Mouse (Mus musculus): ENCODE data around the gene 4930502E18Rik. TPM values are rescaled to one million over a fixed set of nuclear protein-coding genes. Genes with fewer than 3 reads are reported as not detected.
"Not testable (repeated sequence)": the region's sequence is repeated elsewhere in the genome, so short reads cannot be mapped to it uniquely, and the experiment has no call there.

4930502E18Rik gene
- 0.47 and 0.48 TPM in 2 replicates for polyA plus RNA-seq (2014; fragmentation: Nextera tagmentation; extraction: Ambion mirVana)

DNA sequence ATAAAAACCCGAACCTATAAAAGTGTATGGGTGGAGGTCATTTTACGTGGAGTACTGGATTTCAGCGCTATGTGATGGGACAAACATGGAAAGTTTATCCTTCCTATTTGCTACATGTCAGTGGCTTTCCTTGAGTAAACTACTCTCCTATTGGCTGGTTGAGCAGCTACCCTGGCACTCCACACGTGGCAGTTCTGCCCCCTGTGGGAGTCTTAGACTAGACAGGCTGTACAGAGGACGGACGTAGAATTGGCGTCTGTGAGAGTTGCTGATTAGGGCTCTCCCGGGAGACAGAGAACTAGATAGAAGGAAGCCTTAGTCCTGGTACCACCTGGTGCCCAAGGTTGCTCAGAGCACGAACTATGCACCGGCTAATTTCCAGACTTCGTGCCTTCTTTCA lies at the start of gene 4930502E18Rik:
4930502E18Rik (plus strand) TSS at position 231 of the 400 bp plus-strand sequence.
- DNase-seq (ENCODE audit: low spot score) (no peak), ATAC-seq (ENCODE audit: insufficient number of reproducible peaks, low FRiP score, low TSS enrichment, low read depth) (no peak)
- Histone ChIP-seq H3K27me3 (ENCODE audit: control insufficient read depth, insufficient read depth, low read length) (no peaks in the 10 kb centered on the region), H3K27ac (replicated peaks; ENCODE audit: low read depth, low read length) (no peak within 1 kb of the TSS), H3K9me3 (ENCODE audit: control insufficient read depth, low read length) (no peaks in the 10 kb centered on the region), H3K4me3 (ENCODE audit: low read depth, low read length) (no peak within 1 kb of the TSS), H3K4me1 (ENCODE audit: control insufficient read depth, insufficient read depth, low read length) (no peaks in the 10 kb centered on the region), H3K4me2 (ENCODE audit: low read depth, severe bottlenecking) (no peak within 1 kb of the TSS), H3K9ac (ENCODE audit: low read length) (no peak within 1 kb of the TSS), H3K36me3 (ENCODE audit: control insufficient read depth, insufficient read depth, low read length) (no peaks in the 10 kb centered on the region)
- 81% methylated on average over 11 of the region's 11 CpGs for WGBS

DNA sequence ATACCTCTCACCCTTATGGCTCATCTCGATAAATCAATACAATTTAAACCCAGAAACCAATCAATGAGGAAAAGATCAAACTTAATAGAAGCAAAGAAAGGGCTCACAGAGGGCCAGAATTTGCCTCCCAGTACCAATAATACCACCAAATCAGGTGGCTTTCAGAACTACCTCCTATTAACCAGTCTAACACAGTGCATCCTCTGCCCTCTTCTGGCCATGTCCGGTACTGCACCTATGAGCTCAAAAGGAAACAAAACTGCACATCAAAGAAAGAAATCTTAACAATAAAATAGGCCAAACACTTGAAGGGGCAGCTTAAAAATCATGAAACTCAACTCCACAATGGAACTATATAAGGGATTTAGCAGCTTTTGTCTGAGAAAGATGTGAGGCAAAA lies 47.7 kb upstream of the 4930502E18Rik start:
- H3K27me3 ChIP-seq (ENCODE audit: control insufficient read depth, insufficient read depth, low read length); H3K9me3 ChIP-seq (ENCODE audit: control insufficient read depth, low read length); H3K4me3 ChIP-seq (ENCODE audit: low read depth, low read length); H3K9ac ChIP-seq (ENCODE audit: low read length); H3K27ac ChIP-seq (replicated peaks; ENCODE audit: low read depth, low read length); H3K36me3 ChIP-seq (ENCODE audit: control insufficient read depth, insufficient read depth, low read length); DNase-seq (ENCODE audit: low spot score); H3K4me2 ChIP-seq (ENCODE audit: low read depth, severe bottlenecking); H3K4me1 ChIP-seq (ENCODE audit: control insufficient read depth, insufficient read depth, low read length); ATAC-seq (ENCODE audit: insufficient number of reproducible peaks, low FRiP score, low TSS enrichment, low read depth): not testable (repeated sequence)
- 6% methylated on average over 1 of the region's 2 CpGs for WGBS

DNA sequence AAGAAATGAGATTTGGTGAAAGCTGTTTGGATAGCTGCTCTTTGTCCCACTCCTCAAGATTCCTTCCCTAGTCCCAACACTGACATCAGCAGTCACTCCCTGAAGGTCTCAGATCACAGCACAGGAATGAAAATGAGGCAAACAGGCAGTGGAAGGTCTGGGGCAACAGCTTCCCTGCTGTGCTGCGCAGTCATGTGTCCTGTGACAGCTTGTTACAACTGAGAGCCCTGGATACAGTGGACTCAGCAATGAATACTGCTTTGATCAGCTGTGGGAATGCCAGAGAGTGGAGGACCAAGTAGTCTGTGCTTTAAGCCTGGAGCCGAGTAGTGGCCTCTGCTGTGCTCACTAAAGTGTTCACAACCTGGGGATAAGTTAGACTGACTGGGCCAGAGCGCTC lies 42.0 kb upstream of the 4930502E18Rik start:
- H3K9me3 ChIP-seq (ENCODE audit: control insufficient read depth, low read length); H3K4me3 ChIP-seq (ENCODE audit: low read depth, low read length); H3K4me1 ChIP-seq (ENCODE audit: control insufficient read depth, insufficient read depth, low read length); DNase-seq (ENCODE audit: low spot score); H3K9ac ChIP-seq (ENCODE audit: low read length); H3K27ac ChIP-seq (replicated peaks; ENCODE audit: low read depth, low read length); ATAC-seq (ENCODE audit: insufficient number of reproducible peaks, low FRiP score, low TSS enrichment, low read depth); H3K27me3 ChIP-seq (ENCODE audit: control insufficient read depth, insufficient read depth, low read length); H3K36me3 ChIP-seq (ENCODE audit: control insufficient read depth, insufficient read depth, low read length); H3K4me2 ChIP-seq (ENCODE audit: low read depth, severe bottlenecking): not testable (repeated sequence)
- 55% methylated on average over 2 of the region's 3 CpGs for WGBS

DNA sequence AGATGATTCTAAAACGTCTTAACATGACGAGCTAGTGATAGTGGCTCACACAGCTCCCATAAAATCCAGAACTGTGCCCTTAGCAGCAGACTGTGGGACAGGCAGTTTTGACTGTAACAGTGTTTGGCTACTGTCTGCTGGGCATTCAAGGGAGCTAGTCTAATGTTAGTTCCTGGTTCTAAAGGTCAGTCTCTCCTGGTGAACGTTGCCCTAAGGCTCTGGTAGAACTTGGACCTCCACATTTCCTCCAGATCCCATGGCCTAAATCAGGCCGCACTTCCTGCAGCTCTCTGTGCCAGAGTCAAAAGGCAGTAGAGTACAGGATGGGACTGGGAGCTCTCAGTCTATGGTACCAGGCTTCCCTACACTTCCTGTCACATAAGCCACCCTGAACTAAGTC lies 40.0 kb upstream of the 4930502E18Rik start:
- not testable (repeated sequence) for H3K36me3 ChIP-seq (ENCODE audit: control insufficient read depth, insufficient read depth, low read length); H3K9me3 ChIP-seq (ENCODE audit: control insufficient read depth, low read length); H3K27me3 ChIP-seq (ENCODE audit: control insufficient read depth, insufficient read depth, low read length); H3K4me1 ChIP-seq (ENCODE audit: control insufficient read depth, insufficient read depth, low read length); H3K4me3 ChIP-seq (ENCODE audit: low read depth, low read length); H3K9ac ChIP-seq (ENCODE audit: low read length); ATAC-seq (ENCODE audit: insufficient number of reproducible peaks, low FRiP score, low TSS enrichment, low read depth); DNase-seq (ENCODE audit: low spot score); H3K4me2 ChIP-seq (ENCODE audit: low read depth, severe bottlenecking); H3K27ac ChIP-seq (replicated peaks; ENCODE audit: low read depth, low read length)
- WGBS = 91% methylated on average over 2 of the region's 4 CpGs

DNA sequence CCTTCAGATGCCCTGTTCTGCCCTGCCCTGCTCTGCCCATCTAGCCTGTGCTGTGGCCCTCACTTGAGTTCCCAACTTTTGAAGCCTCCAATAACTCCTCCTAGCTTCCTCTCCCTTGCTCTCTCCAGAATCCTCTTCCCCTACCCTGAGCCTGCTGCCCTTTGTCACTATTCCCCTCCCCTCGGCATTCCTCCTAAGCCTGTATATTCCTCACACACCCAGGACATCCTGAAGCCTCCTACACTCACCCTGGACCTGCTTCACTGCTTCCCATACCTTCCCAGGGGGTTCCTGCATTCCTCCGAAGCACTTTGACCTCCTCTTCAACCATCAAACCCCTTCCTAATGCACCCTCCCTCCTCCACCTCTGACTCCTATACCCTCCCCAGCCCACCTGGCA lies 32.6 kb upstream of the 4930502E18Rik start:
- Histone ChIP-seq H3K4me3 (ENCODE audit: low read depth, low read length) (no peak overlapping the region), H3K4me1 (ENCODE audit: control insufficient read depth, insufficient read depth, low read length) (no peaks in the 10 kb centered on the region), H3K9me3 (ENCODE audit: control insufficient read depth, low read length) (no peaks in the 10 kb centered on the region), H3K9ac (ENCODE audit: low read length) (no peak overlapping the region), H3K27me3 (ENCODE audit: control insufficient read depth, insufficient read depth, low read length) (no peaks in the 10 kb centered on the region), H3K4me2 (ENCODE audit: low read depth, severe bottlenecking) (no peak overlapping the region), H3K27ac (replicated peaks; ENCODE audit: low read depth, low read length) (no peak overlapping the region), H3K36me3 (ENCODE audit: control insufficient read depth, insufficient read depth, low read length) (no peaks in the 10 kb centered on the region)
- 61% methylated on average over 2 of the region's 2 CpGs for WGBS
- no peak for ATAC-seq (ENCODE audit: insufficient number of reproducible peaks, low FRiP score, low TSS enrichment, low read depth)
- DNase-seq (ENCODE audit: low spot score) = no peak

DNA sequence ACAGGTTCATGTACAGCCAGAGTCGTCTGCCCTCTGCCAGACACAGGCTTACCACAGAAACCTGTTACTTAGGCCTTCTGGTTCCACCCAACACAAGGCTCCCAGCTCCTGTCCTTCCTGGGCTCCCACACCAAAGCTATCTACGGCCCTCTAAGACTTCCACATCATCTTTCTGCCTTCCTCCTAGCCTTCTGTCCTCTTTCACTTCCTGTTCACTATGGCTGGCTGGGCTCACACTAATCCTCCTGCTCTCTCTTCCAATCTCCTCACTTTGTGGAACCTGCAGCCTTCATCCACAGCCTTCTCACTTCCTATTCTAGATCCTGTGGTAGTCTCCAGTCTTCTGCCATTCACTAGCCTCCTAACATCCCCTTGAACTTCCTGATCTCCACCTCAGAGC lies 31.5 kb upstream of the 4930502E18Rik start:
- no peak overlapping the region for H3K27ac ChIP-seq (replicated peaks; ENCODE audit: low read depth, low read length)

DNA sequence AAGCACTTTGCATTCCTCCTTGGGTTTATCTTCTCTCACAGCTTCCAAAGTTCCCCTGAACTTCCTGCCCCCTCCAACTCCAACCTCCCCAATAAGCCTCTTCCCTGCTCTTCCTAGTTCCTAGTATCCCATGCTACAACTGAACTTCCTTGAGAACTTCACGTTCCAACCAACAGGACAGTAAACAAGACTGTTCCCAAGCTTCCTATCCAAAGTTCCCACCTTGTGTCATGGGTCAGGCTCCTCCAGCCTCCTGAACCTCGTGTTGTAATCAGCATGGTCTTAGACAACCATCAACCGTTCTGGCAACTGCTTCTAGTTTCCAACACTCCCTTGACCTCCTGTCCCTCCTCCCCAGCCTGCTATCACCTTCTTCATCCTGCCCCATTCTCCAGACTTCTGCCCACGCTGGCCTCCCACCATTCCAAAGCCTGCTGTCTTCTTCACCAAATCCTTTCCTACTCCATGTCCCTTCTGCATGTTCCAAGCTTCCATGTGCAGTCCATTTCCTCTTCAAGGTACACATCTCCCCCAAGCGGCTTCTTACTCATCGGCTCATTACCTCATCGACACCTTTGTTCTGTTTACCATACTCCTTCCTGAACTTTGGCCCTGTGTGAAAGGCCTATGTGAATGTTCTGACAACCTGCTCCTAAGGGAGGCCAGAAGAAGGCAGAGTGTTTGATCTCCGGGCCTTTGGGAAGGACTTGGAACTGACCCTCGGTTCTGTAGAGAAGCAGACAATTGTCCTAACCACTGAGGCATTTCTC lies 30.4 kb upstream of the 4930502E18Rik start:
- no peak for ATAC-seq (ENCODE audit: insufficient number of reproducible peaks, low FRiP score, low TSS enrichment, low read depth)

More for the DNA sequence above, 31.5 kb upstream of the 4930502E18Rik start:
- DNase-seq (ENCODE audit: low spot score) (no peak), ATAC-seq (ENCODE audit: insufficient number of reproducible peaks, low FRiP score, low TSS enrichment, low read depth) (no peak)
- Histone ChIP-seq H3K9me3 (ENCODE audit: control insufficient read depth, low read length) (no peaks in the 10 kb centered on the region), H3K27me3 (ENCODE audit: control insufficient read depth, insufficient read depth, low read length) (no peaks in the 10 kb centered on the region), H3K4me1 (ENCODE audit: control insufficient read depth, insufficient read depth, low read length) (no peaks in the 10 kb centered on the region), H3K9ac (ENCODE audit: low read length) (no peak overlapping the region), H3K4me3 (ENCODE audit: low read depth, low read length) (no peak overlapping the region), H3K36me3 (ENCODE audit: control insufficient read depth, insufficient read depth, low read length) (no peaks in the 10 kb centered on the region), H3K4me2 (ENCODE audit: low read depth, severe bottlenecking) (no peak overlapping the region)
- WGBS = 82% methylated on average over 2 of the region's 2 CpGs

DNA sequence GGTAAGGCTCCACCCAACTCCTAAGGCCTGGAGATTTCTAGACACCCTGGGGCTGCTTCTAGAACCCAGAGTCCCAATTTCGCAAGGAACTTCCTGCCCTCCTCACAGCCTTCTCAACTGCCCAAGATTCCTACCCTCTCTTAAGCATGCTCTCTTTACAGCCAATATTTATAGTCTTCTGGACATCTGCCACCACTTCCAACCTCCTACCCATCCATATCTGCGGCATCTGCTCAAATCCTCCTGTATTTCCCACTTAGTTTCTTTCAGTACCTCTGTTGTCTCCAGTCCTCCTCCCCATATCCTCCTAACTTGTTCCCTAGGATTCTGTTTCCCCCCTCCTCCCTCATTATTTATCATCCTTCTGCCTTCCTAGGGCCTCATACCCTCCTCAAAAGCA lies 25.4 kb upstream of the 4930502E18Rik start:
- H3K4me3 ChIP-seq (ENCODE audit: low read depth, low read length) = no peak overlapping the region
- no peaks in the 10 kb centered on the region for H3K27me3 ChIP-seq (ENCODE audit: control insufficient read depth, insufficient read depth, low read length)

More for the DNA sequence above, 30.4 kb upstream of the 4930502E18Rik start:
- no peak for DNase-seq (ENCODE audit: low spot score)
- H3K9ac ChIP-seq (ENCODE audit: low read length) = no peak overlapping the region
- WGBS = 84% methylated on average over 9 of the region's 9 CpGs
- H3K36me3 ChIP-seq (ENCODE audit: control insufficient read depth, insufficient read depth, low read length) = no peaks in the 10 kb centered on the region
- H3K27me3 ChIP-seq (ENCODE audit: control insufficient read depth, insufficient read depth, low read length) = no peaks in the 10 kb centered on the region
- H3K4me2 ChIP-seq (ENCODE audit: low read depth, severe bottlenecking) = no peak overlapping the region
- H3K27ac ChIP-seq (replicated peaks; ENCODE audit: low read depth, low read length) = no peak overlapping the region
- H3K4me1 ChIP-seq (ENCODE audit: control insufficient read depth, insufficient read depth, low read length) = no peaks in the 10 kb centered on the region
- no peak overlapping the region for H3K4me3 ChIP-seq (ENCODE audit: low read depth, low read length)
- H3K9me3 ChIP-seq (ENCODE audit: control insufficient read depth, low read length) = no peaks in the 10 kb centered on the region

DNA sequence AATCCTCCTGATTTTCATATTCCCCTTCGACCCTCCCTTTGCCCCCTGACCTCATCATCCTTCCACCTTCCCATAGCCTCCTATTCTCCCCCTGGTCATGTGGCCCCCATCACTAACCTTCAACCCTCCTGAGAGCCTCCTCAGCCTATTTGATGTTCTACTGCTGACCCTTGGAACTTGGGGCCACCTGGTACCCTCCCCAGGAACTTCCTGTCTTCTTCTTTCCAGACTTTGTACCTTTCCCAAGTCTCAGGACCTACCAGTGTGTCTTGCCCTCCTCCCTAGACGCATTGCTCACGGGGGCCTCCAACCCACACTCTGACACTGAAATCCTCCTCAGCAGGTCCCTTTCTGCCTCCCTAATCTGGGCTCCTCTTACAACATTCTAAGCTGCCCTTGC lies 22.0 kb upstream of the 4930502E18Rik start:
- Histone ChIP-seq H3K27ac (replicated peaks; ENCODE audit: low read depth, low read length) (no peak overlapping the region), H3K4me2 (ENCODE audit: low read depth, severe bottlenecking) (no peak overlapping the region), H3K4me1 (ENCODE audit: control insufficient read depth, insufficient read depth, low read length) (no peaks in the 10 kb centered on the region), H3K27me3 (ENCODE audit: control insufficient read depth, insufficient read depth, low read length) (no peaks in the 10 kb centered on the region), H3K9me3 (ENCODE audit: control insufficient read depth, low read length) (no peaks in the 10 kb centered on the region), H3K9ac (ENCODE audit: low read length) (no peak overlapping the region), H3K36me3 (ENCODE audit: control insufficient read depth, insufficient read depth, low read length) (no peaks in the 10 kb centered on the region), H3K4me3 (ENCODE audit: low read depth, low read length) (no peak overlapping the region)
- 79% methylated on average over 3 of the region's 3 CpGs for WGBS
- ATAC-seq (ENCODE audit: insufficient number of reproducible peaks, low FRiP score, low TSS enrichment, low read depth) = no peak
- DNase-seq (ENCODE audit: low spot score) = no peak

More for the DNA sequence above, 25.4 kb upstream of the 4930502E18Rik start:
- DNase-seq (ENCODE audit: low spot score) (no peak), ATAC-seq (ENCODE audit: insufficient number of reproducible peaks, low FRiP score, low TSS enrichment, low read depth) (no peak)
- Histone ChIP-seq H3K9me3 (ENCODE audit: control insufficient read depth, low read length) (no peaks in the 10 kb centered on the region), H3K27ac (replicated peaks; ENCODE audit: low read depth, low read length) (no peak overlapping the region), H3K4me2 (ENCODE audit: low read depth, severe bottlenecking) (no peak overlapping the region), H3K36me3 (ENCODE audit: control insufficient read depth, insufficient read depth, low read length) (no peaks in the 10 kb centered on the region), H3K4me1 (ENCODE audit: control insufficient read depth, insufficient read depth, low read length) (no peaks in the 10 kb centered on the region), H3K9ac (ENCODE audit: low read length) (no peak overlapping the region)
- 88% methylated on average over 2 of the region's 2 CpGs for WGBS
